Mouse (Mus musculus) heart, postnatal 0 days (tissue): ENCODE results near the gene 1700008O03Rik.

Experiments
- CTCF ChIP-seq: IDR thresholded peaks from 2 replicates; pipeline ENCODE4 v1.5.1; 2016; ENCODE audit warnings: antibody characterized with exemption, control low read depth, low read depth
- EP300 ChIP-seq: IDR thresholded peaks from 2 replicates; pipeline ENCODE4 v1.6.1; 2016; ENCODE audit warnings: antibody characterized with exemption, low read depth

GRCm38 (mm10) chr7:44337121-44337849 is 48.3 kb downstream of the 1700008O03Rik start:
- TF ChIP-seq CTCF (no peak), EP300 (no peak)
